Mouse (Mus musculus): Measurements from ENCODE around the gene Txk. TPM values are rescaled to one million over a fixed set of nuclear protein-coding genes. Genes with fewer than 3 reads are reported as not detected.

Gene Txk
- polyA plus RNA-seq (2015; fragmentation: Nextera tagmentation; extraction: Ambion mirVana) = 0.19 TPM in 1 of 2 replicates, not detected in the other

DNA sequence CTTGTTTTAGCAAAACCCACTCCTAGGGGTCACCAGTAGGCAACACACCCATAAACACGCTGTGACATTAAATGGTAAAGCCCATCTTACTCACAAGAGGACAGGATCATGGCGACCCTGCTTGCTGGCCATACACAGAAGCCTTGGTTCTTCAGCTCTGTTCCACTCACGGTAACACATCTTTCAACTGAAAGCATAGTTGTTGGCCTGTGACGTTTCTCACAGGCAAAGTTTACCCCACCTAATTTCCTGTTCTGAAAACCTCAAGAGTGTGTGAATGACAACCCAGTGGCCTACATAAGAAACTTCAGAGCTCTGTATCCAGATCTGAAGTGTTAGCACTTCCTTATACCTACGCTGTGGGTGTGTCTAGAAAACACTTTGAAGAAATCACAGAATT lies at the start of gene Txk:
Txk (minus strand) TSS at position 193 of the 400 bp plus-strand sequence.
- Histone ChIP-seq H3K9me3 (replicated peaks; ENCODE audit: control insufficient read depth, low read length, poor library complexity, severe bottlenecking) (no peaks in the 10 kb centered on the region), H3K27ac (ENCODE audit: low read length) (no peak within 1 kb of the TSS), H3K4me2 (ENCODE audit: low read length) (no peak within 1 kb of the TSS), H3K36me3 (ENCODE audit: control insufficient read depth, insufficient read depth, low read length) (no peaks in the 10 kb centered on the region), H3K27me3 (ENCODE audit: control insufficient read depth, insufficient read depth, low read depth, low read length) (no peaks in the 10 kb centered on the region), H3K4me1 (ENCODE audit: control insufficient read depth, insufficient read depth, low read length) (no peaks in the 10 kb centered on the region), H3K9ac (ENCODE audit: low read depth, low read length) (no peak within 1 kb of the TSS), H3K4me3 (ENCODE audit: low read depth, low read length) (no peak within 1 kb of the TSS)
- WGBS = 89% methylated on average over 5 of the region's 5 CpGs
- no peak for ATAC-seq

DNA sequence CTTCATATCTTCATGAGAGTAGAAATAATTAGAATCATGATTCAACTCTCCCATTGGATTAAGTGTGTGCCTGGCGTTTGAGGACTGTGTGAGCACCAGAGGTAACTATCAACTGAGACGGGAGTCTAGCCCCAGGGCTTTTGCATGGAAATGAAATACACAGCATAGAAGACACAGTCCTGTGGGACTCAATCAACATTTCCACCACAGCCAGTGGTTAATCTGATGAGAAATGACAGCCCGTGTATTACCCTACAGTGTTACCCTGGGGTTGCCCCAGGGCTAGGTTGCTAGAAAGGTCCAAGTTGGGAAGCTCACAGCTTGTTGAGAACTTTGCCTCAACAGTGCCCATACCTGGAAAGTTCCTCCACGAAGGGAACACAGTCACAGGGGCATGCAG lies 46.0 kb upstream of the Txk start:
- no peaks in the 10 kb centered on the region for H3K36me3 ChIP-seq (ENCODE audit: control insufficient read depth, insufficient read depth, low read length)
- H3K27ac ChIP-seq (ENCODE audit: low read length) = no peak overlapping the region
- H3K27me3 ChIP-seq (ENCODE audit: control insufficient read depth, insufficient read depth, low read depth, low read length) = no peaks in the 10 kb centered on the region
- H3K4me1 ChIP-seq (ENCODE audit: control insufficient read depth, insufficient read depth, low read length) = no peaks in the 10 kb centered on the region; the same call in 1 of the 2 replicates
- peak; percentile 76 for ATAC-seq
- 52% methylated on average over 4 of the region's 4 CpGs for WGBS
- no peak overlapping the region for H3K4me2 ChIP-seq (ENCODE audit: low read length)
- no peaks in the 10 kb centered on the region for H3K9me3 ChIP-seq (replicated peaks; ENCODE audit: control insufficient read depth, low read length, poor library complexity, severe bottlenecking)
- no peak overlapping the region for H3K9ac ChIP-seq (ENCODE audit: low read depth, low read length)
- H3K4me3 ChIP-seq (ENCODE audit: low read depth, low read length) = no peak overlapping the region

DNA sequence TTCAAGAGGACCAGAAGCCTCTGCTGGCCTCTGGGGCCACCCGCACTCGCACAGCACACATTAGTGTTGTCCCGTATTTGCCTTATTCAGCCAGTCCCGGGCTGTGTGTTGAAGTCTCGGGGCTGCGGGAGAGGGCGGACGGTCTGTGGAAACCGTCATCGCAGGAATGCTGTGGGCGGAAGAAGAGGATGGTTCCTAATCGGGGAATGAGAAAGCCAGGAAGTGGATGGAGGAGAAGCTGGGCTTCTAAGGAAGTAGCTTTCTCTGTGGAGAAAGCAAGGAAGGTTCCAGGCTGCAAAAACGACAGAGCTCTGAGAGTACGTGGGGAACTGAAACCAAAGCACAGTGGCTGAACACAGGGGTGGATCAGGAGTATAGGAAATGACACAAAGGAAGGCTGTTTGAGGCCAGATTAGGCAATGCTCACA lies 43.6 kb upstream of the Txk start:
- Histone ChIP-seq H3K9me3 (replicated peaks; ENCODE audit: control insufficient read depth, low read length, poor library complexity, severe bottlenecking) (no peaks in the 10 kb centered on the region), H3K4me2 (ENCODE audit: low read length) (peak overlapping the region; percentile 20; the same call in 1 of the 2 replicates), H3K36me3 (ENCODE audit: control insufficient read depth, insufficient read depth, low read length) (no peaks in the 10 kb centered on the region), H3K9ac (ENCODE audit: low read depth, low read length) (no peak overlapping the region), H3K27me3 (ENCODE audit: control insufficient read depth, insufficient read depth, low read depth, low read length) (no peaks in the 10 kb centered on the region), H3K4me3 (ENCODE audit: low read depth, low read length) (no peak overlapping the region), H3K4me1 (ENCODE audit: control insufficient read depth, insufficient read depth, low read length) (no peaks in the 10 kb centered on the region; the same call in 1 of the 2 replicates), H3K27ac (ENCODE audit: low read length) (no peak overlapping the region)
- WGBS = 57% methylated on average over 14 of the region's 14 CpGs
- no peak for ATAC-seq

DNA sequence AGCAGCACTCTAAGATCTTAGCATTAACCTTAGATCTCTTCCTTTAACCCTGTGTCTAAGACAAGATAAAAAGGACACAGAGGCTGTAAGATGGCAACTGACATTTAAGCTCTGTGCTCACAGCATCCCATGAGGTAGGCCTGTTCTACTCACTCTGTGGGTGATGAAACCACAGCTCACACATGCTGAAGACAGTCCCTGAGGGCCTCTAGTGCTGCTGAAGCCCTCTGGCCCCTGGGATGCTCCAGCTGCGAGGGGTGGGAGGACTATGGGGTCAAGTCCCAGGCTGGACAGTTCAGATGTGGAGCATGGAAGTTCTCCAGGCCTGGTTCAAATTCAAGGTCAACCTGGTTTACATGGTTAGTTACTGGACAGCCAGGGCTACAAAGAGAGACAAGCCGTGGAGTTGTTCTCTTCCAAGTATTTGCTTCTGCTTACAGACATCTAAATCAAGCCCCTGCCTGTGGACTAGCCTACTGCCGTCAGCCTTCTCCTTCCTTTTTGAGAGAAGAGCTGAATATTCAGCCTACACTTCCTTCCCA lies 40.8 kb upstream of the Txk start:
- no peak for ATAC-seq
- no peaks in the 10 kb centered on the region for H3K36me3 ChIP-seq (ENCODE audit: control insufficient read depth, insufficient read depth, low read length)
- no peak overlapping the region for H3K27ac ChIP-seq (ENCODE audit: low read length)
- H3K4me1 ChIP-seq (ENCODE audit: control insufficient read depth, insufficient read depth, low read length) = no peaks in the 10 kb centered on the region; the same call in 1 of the 2 replicates
- WGBS = 88% methylated on average over 3 of the region's 3 CpGs
- no peak overlapping the region for H3K9ac ChIP-seq (ENCODE audit: low read depth, low read length)
- no peak overlapping the region for H3K4me2 ChIP-seq (ENCODE audit: low read length)
- H3K9me3 ChIP-seq (replicated peaks; ENCODE audit: control insufficient read depth, low read length, poor library complexity, severe bottlenecking) = no peaks in the 10 kb centered on the region
- H3K4me3 ChIP-seq (ENCODE audit: low read depth, low read length) = no peak overlapping the region
- no peaks in the 10 kb centered on the region for H3K27me3 ChIP-seq (ENCODE audit: control insufficient read depth, insufficient read depth, low read depth, low read length)

DNA sequence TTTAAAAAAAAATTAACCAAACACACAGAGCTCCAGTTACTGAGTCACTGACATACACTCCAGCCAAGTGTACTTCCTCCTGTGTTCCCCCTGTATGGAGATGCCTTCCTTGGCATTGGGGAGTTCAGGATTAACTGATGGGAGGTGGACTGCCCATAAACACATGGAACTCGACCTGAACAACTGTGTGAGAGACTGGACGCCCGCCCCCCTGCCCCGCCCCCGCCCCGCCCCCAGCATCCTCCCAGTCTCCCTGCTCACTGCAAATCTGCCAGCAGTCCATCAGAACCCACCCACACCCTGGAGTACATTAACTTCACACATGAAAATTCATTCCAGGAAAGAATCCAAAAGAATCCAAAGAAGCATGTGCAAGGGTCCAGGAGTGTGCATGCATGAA lies 39.2 kb upstream of the Txk start:
- H3K4me1 ChIP-seq (ENCODE audit: control insufficient read depth, insufficient read depth, low read length) = no peaks in the 10 kb centered on the region; the same call in 1 of the 2 replicates
- no peaks in the 10 kb centered on the region for H3K9me3 ChIP-seq (replicated peaks; ENCODE audit: control insufficient read depth, low read length, poor library complexity, severe bottlenecking)
- H3K9ac ChIP-seq (ENCODE audit: low read depth, low read length) = no peak overlapping the region
- no peak for ATAC-seq
- H3K27ac ChIP-seq (ENCODE audit: low read length) = no peak overlapping the region
- H3K36me3 ChIP-seq (ENCODE audit: control insufficient read depth, insufficient read depth, low read length) = no peaks in the 10 kb centered on the region
- no peak overlapping the region for H3K4me2 ChIP-seq (ENCODE audit: low read length)
- H3K27me3 ChIP-seq (ENCODE audit: control insufficient read depth, insufficient read depth, low read depth, low read length) = no peaks in the 10 kb centered on the region
- H3K4me3 ChIP-seq (ENCODE audit: low read depth, low read length) = no peak overlapping the region
- WGBS = 23% methylated on average over 6 of the region's 6 CpGs

- Histone ChIP-seq H3K36me3 (ENCODE audit: control insufficient read depth, insufficient read depth, low read length) (no peaks in the 10 kb centered on the region), H3K4me3 (ENCODE audit: low read depth, low read length) (no peak overlapping the region), H3K27ac (ENCODE audit: low read length) (no peak overlapping the region), H3K9me3 (replicated peaks; ENCODE audit: control insufficient read depth, low read length, poor library complexity, severe bottlenecking) (no peaks in the 10 kb centered on the region), H3K9ac (ENCODE audit: low read depth, low read length) (no peak overlapping the region), H3K4me1 (ENCODE audit: control insufficient read depth, insufficient read depth, low read length) (no peaks in the 10 kb centered on the region; the same call in 1 of the 2 replicates), H3K27me3 (ENCODE audit: control insufficient read depth, insufficient read depth, low read depth, low read length) (no peaks in the 10 kb centered on the region), H3K4me2 (ENCODE audit: low read length) (no peak overlapping the region)
- 68% methylated on average over 4 of the region's 4 CpGs for WGBS
- no peak for ATAC-seq
Observed at GRCm38 (mm10) chr5:72791386-72791785, 38.8 kb upstream of the Txk start.

GRCm38 (mm10) chr5:72785451-72785850 lies 32.9 kb upstream of the Txk start:
- Histone ChIP-seq H3K4me1 (ENCODE audit: control insufficient read depth, insufficient read depth, low read length) (no peaks in the 10 kb centered on the region), H3K4me2 (ENCODE audit: low read length) (no peak overlapping the region), H3K27me3 (ENCODE audit: control insufficient read depth, insufficient read depth, low read depth, low read length) (no peaks in the 10 kb centered on the region), H3K9me3 (replicated peaks; ENCODE audit: control insufficient read depth, low read length, poor library complexity, severe bottlenecking) (no peaks in the 10 kb centered on the region), H3K36me3 (ENCODE audit: control insufficient read depth, insufficient read depth, low read length) (no peaks in the 10 kb centered on the region), H3K4me3 (ENCODE audit: low read depth, low read length) (no peak overlapping the region), H3K9ac (ENCODE audit: low read depth, low read length) (no peak overlapping the region), H3K27ac (ENCODE audit: low read length) (no peak overlapping the region)
- ATAC-seq = no peak
- 79% methylated on average over 4 of the region's 4 CpGs for WGBS

DNA sequence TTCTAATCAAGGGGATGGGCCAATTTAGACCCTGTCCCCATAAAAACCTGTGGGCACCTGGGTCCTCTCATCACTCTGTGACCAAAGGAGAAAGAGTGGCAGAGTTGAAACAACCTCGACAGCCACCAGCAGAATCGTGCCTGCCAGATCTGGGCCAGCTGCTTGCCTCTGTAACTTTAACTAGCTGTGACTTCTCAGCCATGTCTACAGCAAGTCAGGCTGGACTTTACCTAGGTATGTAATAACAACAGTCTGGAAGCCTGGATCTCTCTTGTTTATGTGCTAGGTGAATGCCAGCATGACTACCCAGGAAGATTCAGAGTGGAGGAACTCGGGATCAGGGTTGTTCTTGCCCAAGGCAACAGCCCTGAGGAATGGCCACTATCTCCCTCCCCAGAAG lies 32.1 kb upstream of the Txk start:
- WGBS = 85% methylated on average over 3 of the region's 3 CpGs
- H3K9me3 ChIP-seq (replicated peaks; ENCODE audit: control insufficient read depth, low read length, poor library complexity, severe bottlenecking) = no peaks in the 10 kb centered on the region
- no peaks in the 10 kb centered on the region for H3K36me3 ChIP-seq (ENCODE audit: control insufficient read depth, insufficient read depth, low read length)
- H3K27me3 ChIP-seq (ENCODE audit: control insufficient read depth, insufficient read depth, low read depth, low read length) = no peaks in the 10 kb centered on the region
- H3K4me1 ChIP-seq (ENCODE audit: control insufficient read depth, insufficient read depth, low read length) = no peaks in the 10 kb centered on the region
- ATAC-seq = no peak
- H3K9ac ChIP-seq (ENCODE audit: low read depth, low read length) = no peak overlapping the region
- H3K4me2 ChIP-seq (ENCODE audit: low read length) = no peak overlapping the region
- H3K27ac ChIP-seq (ENCODE audit: low read length) = no peak overlapping the region
- H3K4me3 ChIP-seq (ENCODE audit: low read depth, low read length) = no peak overlapping the region

GRCm38 (mm10) chr5:72783957-72784356 lies 31.4 kb upstream of the Txk start:
- Histone ChIP-seq H3K9ac (ENCODE audit: low read depth, low read length) (no peak overlapping the region), H3K27ac (ENCODE audit: low read length) (no peak overlapping the region), H3K9me3 (replicated peaks; ENCODE audit: control insufficient read depth, low read length, poor library complexity, severe bottlenecking) (no peaks in the 10 kb centered on the region), H3K27me3 (ENCODE audit: control insufficient read depth, insufficient read depth, low read depth, low read length) (no peaks in the 10 kb centered on the region), H3K4me3 (ENCODE audit: low read depth, low read length) (no peak overlapping the region), H3K4me2 (ENCODE audit: low read length) (no peak overlapping the region), H3K36me3 (ENCODE audit: control insufficient read depth, insufficient read depth, low read length) (no peaks in the 10 kb centered on the region), H3K4me1 (ENCODE audit: control insufficient read depth, insufficient read depth, low read length) (no peaks in the 10 kb centered on the region)
- WGBS = 91% methylated on average over 8 of the region's 8 CpGs
- no peak for ATAC-seq

Data from midbrain, embryonic 16.5 days (tissue).